Mouse (Mus musculus): Measurements from ENCODE around the gene Dact3.
A peak's percentile ranks its signal among the peaks of the same experiment; 100 is the strongest.

Gene Dact3

GRCm38 (mm10) chr7:16916342-16917265 is 41.5 kb downstream of the Dact3 start:
- no peak for DNase-seq (ENCODE audit: low spot score)

- DNase-seq (ENCODE audit: low spot score) = no peak
Observed at GRCm38 (mm10) chr7:16917447-16917846, 42.3 kb downstream of the Dact3 start.

GRCm38 (mm10) chr7:16918014-16918413 is 42.9 kb downstream of the Dact3 start:
- DNase-seq (ENCODE audit: low spot score) = no peak

- no peak for DNase-seq (ENCODE audit: low spot score)
Observed at GRCm38 (mm10) chr7:16918670-16919069, 43.6 kb downstream of the Dact3 start.

GRCm38 (mm10) chr7:16919395-16920149 is 44.5 kb downstream of the Dact3 start:
- DNase-seq (ENCODE audit: low spot score) = peak; percentile 38

- DNase-seq (ENCODE audit: low spot score) = no peak
Observed at GRCm38 (mm10) chr7:16920150-16920579, 45.0 kb downstream of the Dact3 start.

GRCm38 (mm10) chr7:16920818-16921791 is 46.0 kb downstream of the Dact3 start:
- DNase-seq (ENCODE audit: low spot score) = no peak

- DNase-seq (ENCODE audit: low spot score) = no peak
Observed at GRCm38 (mm10) chr7:16921881-16922335, 46.8 kb downstream of the Dact3 start.

GRCm38 (mm10) chr7:16922360-16922973 is 47.4 kb downstream of the Dact3 start:
- DNase-seq (ENCODE audit: low spot score) = peak; percentile 46

- no peak for DNase-seq (ENCODE audit: low spot score)
Observed at GRCm38 (mm10) chr7:16923283-16924036, 48.3 kb downstream of the Dact3 start.

GRCm38 (mm10) chr7:16924037-16924834 is 49.1 kb downstream of the Dact3 start, which contains the start of gene Calm3:
Calm3 (minus strand) TSS chr7:16924114.
- peak; percentile 99 for DNase-seq (ENCODE audit: low spot score)

- no peak for DNase-seq (ENCODE audit: low spot score)
Observed at GRCm38 (mm10) chr7:16928341-16928740, 53.2 kb downstream of the Dact3 start.

- peak; percentile 67 for DNase-seq (ENCODE audit: low spot score)
Observed at GRCm38 (mm10) chr7:16930850-16931249, 55.7 kb downstream of the Dact3 start.

- DNase-seq (ENCODE audit: low spot score) = peak; percentile 86
Observed at GRCm38 (mm10) chr7:16931968-16932627, 57.0 kb downstream of the Dact3 start.

GRCm38 (mm10) chr7:16932704-16933577 is 57.8 kb downstream of the Dact3 start:
- DNase-seq (ENCODE audit: low spot score) = no peak
